Mouse (Mus musculus) forebrain, embryonic 12.5 days (tissue): Measurements from ENCODE around the gene Rad23a. TPM values are rescaled to one million over a fixed set of nuclear protein-coding genes. Genes with fewer than 3 reads are reported as not detected.

Experiments
- ATAC-seq: fragments of 200-750 bp; cut with Nextera tagmentation; 2 replicates; pipeline ENCODE4 v1.8.0; 2017; ENCODE audit warnings: moderate TSS enrichment; ENCODE audit not compliant: low FRiP score
- H3K27ac ChIP-seq: fragments of 300-500 bp; sonication (generic); 2 replicates; pipeline ENCODE4 v1.5.1; 2016; ENCODE audit warnings: mild to moderate bottlenecking
- H3K27me3 ChIP-seq: fragments of 300-500 bp; sonication (generic); 2 replicates; pipeline ENCODE4 v1.6.1; 2016; ENCODE audit warnings: mild to moderate bottlenecking
- H3K36me3 ChIP-seq: fragments of 300-500 bp; sonication (generic); replicated peaks from 2 replicates; pipeline ENCODE4 v1.6.1; 2016; ENCODE audit warnings: mild to moderate bottlenecking
- H3K4me1 ChIP-seq: fragments of 300-500 bp; sonication (generic); 2 replicates; pipeline ENCODE4 v1.6.1; 2016
- H3K4me2 ChIP-seq: fragments of 300-500 bp; sonication (generic); 2 replicates; pipeline ENCODE4 v1.6.1; 2016; ENCODE audit warnings: mild to moderate bottlenecking, moderate library complexity
- H3K4me3 ChIP-seq: fragments of 300-500 bp; sonication (generic); replicated peaks from 2 replicates; pipeline ENCODE4 v1.5.1; 2016; ENCODE audit warnings: mild to moderate bottlenecking
- H3K9ac ChIP-seq: fragments of 300-500 bp; sonication (generic); 2 replicates; pipeline ENCODE4 v1.6.1; 2016; ENCODE audit warnings: mild to moderate bottlenecking
- H3K9me3 ChIP-seq: fragments of 300-500 bp; sonication (generic); 2 replicates; pipeline ENCODE4 v1.6.1; 2016
- WGBS: fragments of 180-500 bp; shearing (Covaris S2); methylation state at CpG from one replicate; pipeline ENCODE4 v1.1.7; 2016; 5-methylcytosine and 5-hydroxymethylcytosine counted together
- polyA plus RNA-seq: library from polyadenylated mRNA; unstranded; fragments of >200 nt; fragmentation: Nextera tagmentation; extraction: Ambion mirVana; gene quantifications from 2 replicates; pipeline ENCODE4 v1.2.1, GENCODE M21; 2016

Rad23a gene
- polyA plus RNA-seq, 1 experiment from 2014 or later, result 118 TPM

GRCm38 (mm10) chr8:84816117-84816516 lies 24.3 kb downstream of the Rad23a start:
- no peak overlapping the region for H3K4me2 ChIP-seq
- H3K4me1 ChIP-seq, result peaks cover 33% of the 10 kb centered on the region
- no peaks in the 10 kb centered on the region for H3K36me3 ChIP-seq
- no peak overlapping the region for H3K4me3 ChIP-seq
- H3K27me3 ChIP-seq, result peaks cover 42% of the 10 kb centered on the region
- no peaks in the 10 kb centered on the region for H3K9me3 ChIP-seq
- ATAC-seq, result no peak
- H3K9ac ChIP-seq, result no peak overlapping the region
- H3K27ac ChIP-seq, result no peak overlapping the region
- WGBS, result 77% methylated on average over 17 of the region's 17 CpGs

- H3K4me1 ChIP-seq, result peaks cover 38% of the 10 kb centered on the region
- no peak overlapping the region for H3K4me3 ChIP-seq
- peaks cover 42% of the 10 kb centered on the region for H3K27me3 ChIP-seq
- H3K36me3 ChIP-seq, result no peaks in the 10 kb centered on the region
- H3K27ac ChIP-seq, result peak overlapping the region; percentile 81
- H3K9ac ChIP-seq, result no peak overlapping the region
- 9% methylated on average over 9 of the region's 9 CpGs for WGBS
- peak; percentile 40 for ATAC-seq
- peak overlapping the region; percentile 4; the same call in 1 of the 2 replicates for H3K4me2 ChIP-seq
- no peaks in the 10 kb centered on the region for H3K9me3 ChIP-seq
Observed at GRCm38 (mm10) chr8:84815547-84815946, 24.9 kb downstream of the Rad23a start.

- Histone ChIP-seq H3K9ac (0 out of 2 replicates have a peak overlapping the region, but pooled peaks have one; percentile 12), H3K36me3 (no peaks in the 10 kb centered on the region), H3K4me2 (peak overlapping the region; percentile 13), H3K4me1 (peaks cover 41% of the 10 kb centered on the region), H3K9me3 (no peaks in the 10 kb centered on the region), H3K4me3 (no peak overlapping the region), H3K27me3 (peaks cover 43% of the 10 kb centered on the region), H3K27ac (peak overlapping the region; percentile 81)
- WGBS, result 38% methylated on average over 19 of the region's 19 CpGs
- peak; percentile 13; the same call in 1 of the 2 replicates for ATAC-seq
Observed at GRCm38 (mm10) chr8:84814555-84815441, 25.7 kb downstream of the Rad23a start.

- Histone ChIP-seq H3K4me2 (peak overlapping the region; percentile 13; the same call in 1 of the 2 replicates), H3K4me3 (no peak overlapping the region), H3K4me1 (peaks cover 46% of the 10 kb centered on the region), H3K9ac (peak overlapping the region; percentile 12; the same call in 1 of the 2 replicates), H3K27me3 (peaks cover 49% of the 10 kb centered on the region), H3K9me3 (no peaks in the 10 kb centered on the region), H3K27ac (peak overlapping the region; percentile 81), H3K36me3 (no peaks in the 10 kb centered on the region)
- ATAC-seq, result peak; percentile 47; the same call in 1 of the 2 replicates
- WGBS, result 79% methylated on average over 11 of the region's 11 CpGs
Observed at GRCm38 (mm10) chr8:84814240-84814554, 26.3 kb downstream of the Rad23a start.

- H3K4me2 ChIP-seq, result no peak overlapping the region
- H3K27me3 ChIP-seq, result peaks cover 52% of the 10 kb centered on the region
- H3K36me3 ChIP-seq, result no peaks in the 10 kb centered on the region
- no peak overlapping the region for H3K4me3 ChIP-seq
- H3K9ac ChIP-seq, result peak overlapping the region; percentile 5; the same call in 1 of the 2 replicates
- H3K4me1 ChIP-seq, result peaks cover 50% of the 10 kb centered on the region
- no peak for ATAC-seq
- WGBS, result 87% methylated on average over 3 of the region's 3 CpGs
- peak overlapping the region; percentile 81 for H3K27ac ChIP-seq
- no peaks in the 10 kb centered on the region for H3K9me3 ChIP-seq
Observed at GRCm38 (mm10) chr8:84813830-84814229, 26.6 kb downstream of the Rad23a start.

GRCm38 (mm10) chr8:84813059-84813458 lies 27.4 kb downstream of the Rad23a start:
- no peaks in the 10 kb centered on the region for H3K36me3 ChIP-seq
- peaks cover 56% of the 10 kb centered on the region for H3K27me3 ChIP-seq
- WGBS, result under 1% methylated on average over 5 of the region's 5 CpGs
- H3K27ac ChIP-seq, result no peak overlapping the region
- H3K9ac ChIP-seq, result no peak overlapping the region
- H3K4me1 ChIP-seq, result peaks cover 50% of the 10 kb centered on the region
- ATAC-seq, result 0 out of 2 replicates have a peak, but pooled peaks have one; percentile 22
- H3K9me3 ChIP-seq, result no peaks in the 10 kb centered on the region
- no peak overlapping the region for H3K4me3 ChIP-seq
- H3K4me2 ChIP-seq, result no peak overlapping the region

- Histone ChIP-seq H3K36me3 (no peaks in the 10 kb centered on the region), H3K27ac (peak overlapping the region; percentile 64), H3K9ac (0 out of 2 replicates have a peak overlapping the region, but pooled peaks have one; percentile 25), H3K9me3 (no peaks in the 10 kb centered on the region), H3K4me3 (peak overlapping the region; percentile 25; the same call in 1 of the 2 replicates), H3K27me3 (peaks cover 66% of the 10 kb centered on the region), H3K4me2 (peak overlapping the region; percentile 54), H3K4me1 (peaks cover 50% of the 10 kb centered on the region)
- no peak for ATAC-seq
- 14% methylated on average over 10 of the region's 10 CpGs for WGBS
Observed at GRCm38 (mm10) chr8:84811303-84811702, 29.2 kb downstream of the Rad23a start.

GRCm38 (mm10) chr8:84810896-84811295 lies 29.6 kb downstream of the Rad23a start:
- Histone ChIP-seq H3K27me3 (peaks cover 69% of the 10 kb centered on the region), H3K4me2 (peak overlapping the region; percentile 54), H3K4me3 (peak overlapping the region; percentile 25; the same call in 1 of the 2 replicates), H3K9ac (0 out of 2 replicates have a peak overlapping the region, but pooled peaks have one; percentile 25), H3K4me1 (peaks cover 50% of the 10 kb centered on the region), H3K36me3 (no peaks in the 10 kb centered on the region), H3K9me3 (no peaks in the 10 kb centered on the region), H3K27ac (peak overlapping the region; percentile 64)
- under 1% methylated on average over 32 of the region's 32 CpGs for WGBS
- peak; percentile 86 for ATAC-seq

- ATAC-seq, result no peak
- H3K9me3 ChIP-seq, result no peaks in the 10 kb centered on the region
- no peak overlapping the region for H3K4me3 ChIP-seq
- H3K27ac ChIP-seq, result 0 out of 2 replicates have a peak overlapping the region, but pooled peaks have one; percentile 46
- H3K4me2 ChIP-seq, result no peak overlapping the region
- 67% methylated on average over 5 of the region's 5 CpGs for WGBS
- H3K27me3 ChIP-seq, result peaks cover 71% of the 10 kb centered on the region
- H3K36me3 ChIP-seq, result no peaks in the 10 kb centered on the region
- peaks cover 44% of the 10 kb centered on the region for H3K4me1 ChIP-seq
- no peak overlapping the region for H3K9ac ChIP-seq
Observed at GRCm38 (mm10) chr8:84809941-84810280, 30.6 kb downstream of the Rad23a start.

- Histone ChIP-seq H3K27ac (peak overlapping the region; percentile 46; the same call in 1 of the 2 replicates), H3K4me2 (no peak overlapping the region), H3K9me3 (no peaks in the 10 kb centered on the region), H3K9ac (no peak overlapping the region), H3K4me3 (no peak overlapping the region), H3K4me1 (peaks cover 38% of the 10 kb centered on the region), H3K27me3 (peaks cover 71% of the 10 kb centered on the region), H3K36me3 (no peaks in the 10 kb centered on the region)
- WGBS, result 42% methylated on average over 12 of the region's 12 CpGs
- ATAC-seq, result no peak; the same call in 1 of the 2 replicates
Observed at GRCm38 (mm10) chr8:84809109-84809940, 31.1 kb downstream of the Rad23a start.

GRCm38 (mm10) chr8:84806031-84806430 lies 34.4 kb downstream of the Rad23a start:
- no peak for ATAC-seq
- Histone ChIP-seq H3K27me3 (peaks cover 83% of the 10 kb centered on the region), H3K4me2 (no peak overlapping the region), H3K9me3 (no peaks in the 10 kb centered on the region), H3K36me3 (no peaks in the 10 kb centered on the region), H3K4me1 (peaks cover 16% of the 10 kb centered on the region), H3K4me3 (no peak overlapping the region), H3K9ac (no peak overlapping the region), H3K27ac (no peak overlapping the region)
- 92% methylated on average over 5 of the region's 5 CpGs for WGBS
